Mouse (Mus musculus): ENCODE results near the gene Map1lc3b. TPM values are rescaled to one million over a fixed set of nuclear protein-coding genes. Genes with fewer than 3 reads are reported as not detected.

Map1lc3b gene
- polyA plus RNA-seq (2016; fragmentation: Nextera tagmentation; extraction: Ambion mirVana): 222 and 268 TPM in 2 replicates

- Histone ChIP-seq H3K4me3 (peak within 1 kb of the TSS; percentile 94), H3K36me3 (peaks cover 26% of the 10 kb centered on the region), H3K9me3 (no peaks in the 10 kb centered on the region), H3K27me3 (ENCODE audit: insufficient read depth, poor library complexity, severe bottlenecking) (no peaks in the 10 kb centered on the region), H3K27ac (peak within 1 kb of the TSS; percentile 90), H3K4me1 (replicated peaks) (peaks cover 41% of the 10 kb centered on the region)
- under 1% methylated on average over 94 of the region's 94 CpGs for WGBS
- peak; percentile 93 for DNase-seq (ENCODE audit: low spot score)
These were observed at the start of gene Map1lc3b for GRCm38 (mm10) chr8:121590203-121591177. Gene Map1lc3b, plus strand, starts transcription at chr8:121590361.

GRCm38 (mm10) chr8:121541862-121542261 is 48.3 kb upstream of the Map1lc3b start:
- H3K9me3 ChIP-seq: peaks cover 10% of the 10 kb centered on the region; the same call in 1 of the 2 replicates
- H3K27me3 ChIP-seq (ENCODE audit: insufficient read depth, poor library complexity, severe bottlenecking): 0 out of 2 replicates have a peak, but pooled peaks cover 18% of the 10 kb centered on the region
- no peak for DNase-seq (ENCODE audit: low spot score)
- peaks cover 5% of the 10 kb centered on the region for H3K4me1 ChIP-seq (replicated peaks)
- no peak overlapping the region for H3K4me3 ChIP-seq
- no peak overlapping the region for H3K27ac ChIP-seq
- 82% methylated on average over 19 of the region's 19 CpGs for WGBS
- no peaks in the 10 kb centered on the region for H3K36me3 ChIP-seq

DNA sequence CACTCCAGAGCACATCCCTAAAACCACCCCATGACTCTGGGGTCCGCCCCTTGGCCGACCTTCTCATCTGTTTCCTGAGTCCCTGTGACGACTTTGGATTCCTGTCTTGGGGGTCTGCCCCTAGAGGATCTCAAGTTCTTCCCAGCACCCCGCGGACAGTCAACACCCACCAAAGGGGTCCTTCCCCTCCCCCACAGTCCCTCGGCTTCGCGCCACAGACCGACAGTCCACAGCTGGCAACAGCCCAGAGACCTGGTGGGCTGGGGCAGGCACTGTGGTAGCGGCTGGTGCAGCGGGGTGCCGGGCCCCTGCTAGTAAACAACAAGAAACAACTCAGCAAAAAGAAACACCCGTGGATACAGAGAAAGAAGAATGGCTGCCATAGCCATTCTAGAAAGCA is 47.3 kb upstream of the Map1lc3b start:
- WGBS: 64% methylated on average over 13 of the region's 13 CpGs
- Histone ChIP-seq H3K9me3 (peaks cover 10% of the 10 kb centered on the region; the same call in 1 of the 2 replicates), H3K4me3 (no peak overlapping the region), H3K36me3 (no peaks in the 10 kb centered on the region), H3K27me3 (ENCODE audit: insufficient read depth, poor library complexity, severe bottlenecking) (0 out of 2 replicates have a peak, but pooled peaks cover 18% of the 10 kb centered on the region), H3K4me1 (replicated peaks) (peaks cover 5% of the 10 kb centered on the region), H3K27ac (no peak overlapping the region)
- no peak for DNase-seq (ENCODE audit: low spot score)

DNA sequence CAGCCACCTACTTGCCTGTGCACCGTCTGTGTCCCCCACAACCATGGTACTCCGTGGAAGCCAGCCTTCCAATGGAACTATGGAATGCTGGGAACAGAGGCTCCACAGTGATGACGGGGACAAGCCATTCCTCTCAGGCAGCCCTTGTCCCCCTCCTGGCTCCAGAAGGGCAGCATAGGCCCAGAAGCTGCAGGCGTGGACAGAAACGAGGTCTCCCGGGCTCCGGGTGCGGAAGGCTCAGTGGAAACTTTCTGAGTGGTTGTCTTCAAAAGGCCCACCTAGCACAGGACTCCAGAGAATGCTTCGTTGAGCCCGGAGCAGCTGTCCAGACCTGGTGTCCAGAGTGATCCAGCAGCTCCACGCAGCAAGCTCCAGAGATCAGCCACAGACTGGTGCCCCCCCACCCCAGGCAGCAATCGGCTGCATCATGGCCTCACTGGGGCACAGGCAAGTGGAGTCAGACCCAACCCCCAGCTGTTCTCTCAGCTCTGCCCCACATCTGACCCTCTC is 45.8 kb upstream of the Map1lc3b start, which contains the start of gene 1700018B08Rik:
Gene 1700018B08Rik, minus strand, starts transcription at position 45 of the 510 bp plus-strand sequence.
- Histone ChIP-seq H3K36me3 (peaks cover under 1% of the 10 kb centered on the region; the same call in 1 of the 2 replicates), H3K27ac (no peak within 1 kb of the TSS), H3K4me1 (replicated peaks) (peaks cover 5% of the 10 kb centered on the region), H3K9me3 (peaks cover 10% of the 10 kb centered on the region; the same call in 1 of the 2 replicates), H3K4me3 (no peak within 1 kb of the TSS), H3K27me3 (ENCODE audit: insufficient read depth, poor library complexity, severe bottlenecking) (0 out of 2 replicates have a peak, but pooled peaks cover 18% of the 10 kb centered on the region)
- WGBS: 86% methylated on average over 12 of the region's 12 CpGs
- DNase-seq (ENCODE audit: low spot score): no peak

- Histone ChIP-seq H3K27me3 (ENCODE audit: insufficient read depth, poor library complexity, severe bottlenecking) (0 out of 2 replicates have a peak, but pooled peaks cover 16% of the 10 kb centered on the region), H3K27ac (no peak overlapping the region), H3K4me3 (no peak overlapping the region), H3K9me3 (peaks cover 10% of the 10 kb centered on the region; the same call in 1 of the 2 replicates), H3K4me1 (replicated peaks) (peaks cover 5% of the 10 kb centered on the region), H3K36me3 (peaks cover 6% of the 10 kb centered on the region)
- no peak for DNase-seq (ENCODE audit: low spot score)
- WGBS: 79% methylated on average over 11 of the region's 11 CpGs
These were observed 45.2 kb upstream of the Map1lc3b start for GRCm38 (mm10) chr8:121544936-121545335.

DNA sequence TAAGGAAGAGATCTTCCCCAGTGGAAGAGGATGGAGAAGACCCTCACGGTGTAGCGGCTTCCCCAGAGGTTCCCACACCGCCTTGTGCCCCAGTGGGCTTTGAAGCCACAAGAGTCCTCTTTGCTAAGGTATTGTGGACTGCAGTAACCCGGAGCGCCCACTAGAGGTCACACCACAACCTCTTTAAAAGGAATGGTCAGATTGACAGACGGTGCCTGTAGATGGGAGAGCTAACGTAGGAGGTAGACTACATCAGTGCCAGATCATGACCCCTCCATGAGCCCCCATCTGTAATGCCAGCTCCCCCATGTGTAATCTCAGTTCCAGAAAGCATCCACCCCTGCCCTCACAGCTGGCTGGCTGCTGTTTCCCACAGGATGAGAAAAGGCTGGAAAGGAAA is 43.0 kb upstream of the Map1lc3b start:
- H3K36me3 ChIP-seq: peaks cover 28% of the 10 kb centered on the region
- H3K4me3 ChIP-seq: no peak overlapping the region
- H3K4me1 ChIP-seq (replicated peaks): peaks cover 22% of the 10 kb centered on the region
- H3K9me3 ChIP-seq: 0 out of 2 replicates have a peak, but pooled peaks cover 5% of the 10 kb centered on the region
- H3K27me3 ChIP-seq (ENCODE audit: insufficient read depth, poor library complexity, severe bottlenecking): 0 out of 2 replicates have a peak, but pooled peaks cover 13% of the 10 kb centered on the region
- no peak overlapping the region for H3K27ac ChIP-seq
- 12% methylated on average over 7 of the region's 7 CpGs for WGBS
- peak; percentile 82 for DNase-seq (ENCODE audit: low spot score)

DNA sequence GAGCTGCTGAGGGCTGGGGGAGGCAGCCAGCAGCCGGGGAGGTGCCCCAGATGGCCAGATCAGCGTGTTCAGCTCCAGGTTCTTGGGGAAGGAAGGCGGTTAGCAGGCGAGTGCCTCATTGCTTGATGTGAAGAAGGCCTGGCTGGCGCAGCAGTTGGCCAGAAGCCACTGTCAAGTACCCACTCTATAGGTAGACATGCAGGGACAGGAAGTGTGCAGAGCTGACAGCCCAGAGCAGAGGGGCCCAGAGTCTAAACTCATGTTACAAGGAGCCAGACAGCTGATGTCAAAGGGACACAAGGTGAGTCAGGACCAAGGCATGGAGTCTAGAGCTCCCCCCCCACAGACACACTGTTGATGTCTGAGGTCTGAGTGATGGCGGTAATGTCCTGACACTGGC is 40.1 kb upstream of the Map1lc3b start:
- peaks cover 22% of the 10 kb centered on the region for H3K4me1 ChIP-seq (replicated peaks)
- H3K27ac ChIP-seq: no peak overlapping the region
- WGBS: 93% methylated on average over 6 of the region's 6 CpGs
- H3K27me3 ChIP-seq (ENCODE audit: insufficient read depth, poor library complexity, severe bottlenecking): 0 out of 2 replicates have a peak, but pooled peaks cover 5% of the 10 kb centered on the region
- H3K9me3 ChIP-seq: no peaks in the 10 kb centered on the region
- no peak overlapping the region for H3K4me3 ChIP-seq
- peaks cover 56% of the 10 kb centered on the region for H3K36me3 ChIP-seq
- DNase-seq (ENCODE audit: low spot score): no peak

GRCm38 (mm10) chr8:121551065-121551985 is 38.8 kb upstream of the Map1lc3b start:
- H3K4me1 ChIP-seq (replicated peaks): peaks cover 22% of the 10 kb centered on the region
- H3K4me3 ChIP-seq: no peak overlapping the region
- no peaks in the 10 kb centered on the region for H3K9me3 ChIP-seq
- peaks cover 66% of the 10 kb centered on the region for H3K36me3 ChIP-seq
- no peak overlapping the region for H3K27ac ChIP-seq
- H3K27me3 ChIP-seq (ENCODE audit: insufficient read depth, poor library complexity, severe bottlenecking): no peaks in the 10 kb centered on the region
- WGBS: 55% methylated on average over 24 of the region's 24 CpGs
- DNase-seq (ENCODE audit: low spot score): no peak

GRCm38 (mm10) chr8:121552506-121552905 is 37.7 kb upstream of the Map1lc3b start:
- WGBS: 89% methylated on average over 9 of the region's 9 CpGs
- peaks cover 72% of the 10 kb centered on the region for H3K36me3 ChIP-seq
- no peaks in the 10 kb centered on the region for H3K9me3 ChIP-seq

GRCm38 (mm10) chr8:121553831-121554475 is 36.2 kb upstream of the Map1lc3b start:
- Histone ChIP-seq H3K36me3 (peaks cover 87% of the 10 kb centered on the region), H3K4me1 (replicated peaks) (peaks cover 22% of the 10 kb centered on the region), H3K4me3 (no peak overlapping the region), H3K9me3 (no peaks in the 10 kb centered on the region), H3K27ac (no peak overlapping the region), H3K27me3 (ENCODE audit: insufficient read depth, poor library complexity, severe bottlenecking) (no peaks in the 10 kb centered on the region)
- no peak for DNase-seq (ENCODE audit: low spot score)
- whole genome bisulfite sequencing: 95% methylated on average over 32 of the region's 32 CpGs

More at GRCm38 (mm10) chr8:121552506-121552905, 37.7 kb upstream of the Map1lc3b start:
- Histone ChIP-seq H3K27me3 (ENCODE audit: insufficient read depth, poor library complexity, severe bottlenecking) (no peaks in the 10 kb centered on the region), H3K27ac (no peak overlapping the region), H3K4me1 (replicated peaks) (peaks cover 22% of the 10 kb centered on the region), H3K4me3 (no peak overlapping the region)
- DNase-seq (ENCODE audit: low spot score): no peak

DNA sequence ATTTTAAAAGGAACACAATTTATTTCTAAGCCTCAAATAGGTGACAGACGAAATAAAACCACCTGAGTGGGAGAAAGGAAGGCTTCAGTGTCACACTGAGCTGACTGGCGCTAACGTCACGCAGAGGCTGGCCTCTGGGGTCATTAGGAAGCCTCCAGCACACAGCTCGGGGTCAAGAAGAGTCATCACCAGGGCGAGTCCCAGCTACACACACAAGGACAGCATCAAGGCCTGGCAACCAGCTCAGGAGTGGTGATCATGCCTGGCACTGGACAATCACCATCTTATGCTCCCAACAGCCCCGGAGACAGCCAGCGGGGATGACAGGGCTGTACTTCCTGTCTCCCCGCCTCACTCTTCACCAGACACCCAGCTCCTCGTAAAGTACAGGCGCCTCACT is 32.4 kb upstream of the Map1lc3b start:
- Histone ChIP-seq H3K36me3 (peaks cover 75% of the 10 kb centered on the region), H3K4me3 (no peak overlapping the region), H3K27me3 (ENCODE audit: insufficient read depth, poor library complexity, severe bottlenecking) (no peaks in the 10 kb centered on the region), H3K9me3 (no peaks in the 10 kb centered on the region), H3K4me1 (replicated peaks) (peaks cover 13% of the 10 kb centered on the region), H3K27ac (no peak overlapping the region)
- 89% methylated on average over 11 of the region's 11 CpGs for WGBS
- DNase-seq (ENCODE audit: low spot score): no peak

Data from hindbrain, embryonic 10.5 days (tissue).